Mouse (Mus musculus) neural tube, embryonic 15.5 days (tissue): ENCODE results near the gene Trim34a. TPM values are rescaled to one million over a fixed set of nuclear protein-coding genes. Genes with fewer than 3 reads are reported as not detected.
"Not testable (repeated sequence)": the region's sequence is repeated elsewhere in the genome, so short reads cannot be mapped to it uniquely, and the experiment has no call there.

Source experiments
- ATAC-seq: fragments of 200-750 bp; cut with Nextera tagmentation; 2 replicates; pipeline ENCODE4 v1.8.0; 2017; ENCODE audit warnings: mild to moderate bottlenecking, moderate TSS enrichment, moderate library complexity; ENCODE audit not compliant: low FRiP score
- H3K27ac ChIP-seq: fragments of 300-500 bp; sonication (generic); replicated peaks from 2 replicates; pipeline ENCODE4 v1.5.1; 2015; ENCODE audit warnings: mild to moderate bottlenecking, inconsistent platforms
- H3K27me3 ChIP-seq: fragments of 300-500 bp; sonication (generic); replicated peaks from 2 replicates; pipeline ENCODE4 v1.6.1; 2015; ENCODE audit warnings: inconsistent platforms
- H3K36me3 ChIP-seq: fragments of 300-500 bp; sonication (generic); 2 replicates; pipeline ENCODE4 v1.6.1; 2015; ENCODE audit warnings: inconsistent platforms
- H3K4me1 ChIP-seq: fragments of 300-500 bp; sonication (generic); 2 replicates; pipeline ENCODE4 v1.6.1; 2015; ENCODE audit warnings: inconsistent platforms
- H3K4me2 ChIP-seq: fragments of 300-500 bp; sonication (generic); 2 replicates; pipeline ENCODE4 v1.6.1; 2015; ENCODE audit warnings: inconsistent platforms, mild to moderate bottlenecking, moderate library complexity
- H3K4me3 ChIP-seq: fragments of 300-500 bp; sonication (generic); replicated peaks from 2 replicates; pipeline ENCODE4 v1.5.1; 2015; ENCODE audit warnings: mild to moderate bottlenecking, inconsistent platforms
- H3K9ac ChIP-seq: fragments of 300-500 bp; sonication (generic); replicated peaks from 2 replicates; pipeline ENCODE4 v1.6.1; 2015; ENCODE audit warnings: mild to moderate bottlenecking, inconsistent platforms
- H3K9me3 ChIP-seq: fragments of 300-500 bp; sonication (generic); replicated peaks from 2 replicates; pipeline ENCODE4 v1.6.1; 2016; ENCODE audit warnings: inconsistent platforms
- WGBS: fragments of 180-500 bp; shearing (Covaris S2); methylation state at CpG from one replicate; pipeline ENCODE4 v1.1.7; 2015; ENCODE audit warnings: mixed read lengths; 5-methylcytosine and 5-hydroxymethylcytosine counted together
- polyA plus RNA-seq: library from polyadenylated mRNA; unstranded; fragments of >200 nt; fragmentation: Nextera tagmentation; extraction: Ambion mirVana; gene quantifications from 2 replicates; pipeline ENCODE4 v1.2.1, GENCODE M21; 2015

The Trim34a gene
- polyA plus RNA-seq, 1 experiment from 2014 or later, result 0.72 TPM

DNA sequence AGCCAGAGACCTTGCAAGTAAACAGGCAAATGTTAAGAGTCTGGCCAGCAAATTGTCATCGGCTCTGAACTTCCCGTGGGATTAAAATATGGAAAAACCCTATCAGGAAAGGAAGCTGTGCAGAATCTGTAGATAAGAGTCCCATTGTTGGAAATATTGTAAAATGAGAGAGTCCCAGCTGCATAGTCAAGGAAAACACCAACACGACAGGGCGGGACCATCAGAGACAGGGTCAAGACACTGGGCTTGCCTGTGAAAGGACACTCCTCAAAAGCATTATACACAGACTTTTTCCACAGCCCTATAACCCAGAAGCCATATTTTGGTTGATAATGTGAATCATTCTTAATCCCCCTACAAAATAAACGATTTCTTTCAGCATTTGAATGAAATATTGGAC, 21.1 kb downstream of the Trim34a start:
- H3K4me3 ChIP-seq, H3K4me1 ChIP-seq, H3K9ac ChIP-seq, H3K4me2 ChIP-seq, H3K27me3 ChIP-seq, ATAC-seq, H3K9me3 ChIP-seq, H3K27ac ChIP-seq, H3K36me3 ChIP-seq: not testable (repeated sequence)
- WGBS, result 89% methylated on average over 5 of the region's 5 CpGs

- not testable (repeated sequence) for H3K27me3 ChIP-seq, H3K4me3 ChIP-seq, H3K4me1 ChIP-seq, H3K4me2 ChIP-seq, H3K9ac ChIP-seq, H3K27ac ChIP-seq, H3K36me3 ChIP-seq, ATAC-seq, H3K9me3 ChIP-seq
- 94% methylated on average over 3 of the region's 3 CpGs for WGBS
Measured at GRCm38 (mm10) chr7:104279361-104279760, 35.1 kb downstream of the Trim34a start.

GRCm38 (mm10) chr7:104287576-104288443, 43.6 kb downstream of the Trim34a start, which contains the start of gene Trim5:
Gene Trim5 (minus strand): TSS chr7:104288094.
- not testable (repeated sequence) for H3K9ac ChIP-seq, H3K9me3 ChIP-seq, H3K36me3 ChIP-seq, H3K4me1 ChIP-seq, H3K27ac ChIP-seq, H3K27me3 ChIP-seq, H3K4me3 ChIP-seq, ATAC-seq
- 49% methylated on average over 14 of the region's 14 CpGs for WGBS
- H3K4me2 ChIP-seq, result peak within 1 kb of the TSS; percentile 19; the same call in 1 of the 2 replicates

- 94% methylated on average over 1 of the region's 1 CpGs for WGBS
- no peak for ATAC-seq
- H3K36me3 ChIP-seq, result no peaks in the 10 kb centered on the region
Measured at GRCm38 (mm10) chr7:104290641-104291040, 46.4 kb downstream of the Trim34a start.

DNA sequence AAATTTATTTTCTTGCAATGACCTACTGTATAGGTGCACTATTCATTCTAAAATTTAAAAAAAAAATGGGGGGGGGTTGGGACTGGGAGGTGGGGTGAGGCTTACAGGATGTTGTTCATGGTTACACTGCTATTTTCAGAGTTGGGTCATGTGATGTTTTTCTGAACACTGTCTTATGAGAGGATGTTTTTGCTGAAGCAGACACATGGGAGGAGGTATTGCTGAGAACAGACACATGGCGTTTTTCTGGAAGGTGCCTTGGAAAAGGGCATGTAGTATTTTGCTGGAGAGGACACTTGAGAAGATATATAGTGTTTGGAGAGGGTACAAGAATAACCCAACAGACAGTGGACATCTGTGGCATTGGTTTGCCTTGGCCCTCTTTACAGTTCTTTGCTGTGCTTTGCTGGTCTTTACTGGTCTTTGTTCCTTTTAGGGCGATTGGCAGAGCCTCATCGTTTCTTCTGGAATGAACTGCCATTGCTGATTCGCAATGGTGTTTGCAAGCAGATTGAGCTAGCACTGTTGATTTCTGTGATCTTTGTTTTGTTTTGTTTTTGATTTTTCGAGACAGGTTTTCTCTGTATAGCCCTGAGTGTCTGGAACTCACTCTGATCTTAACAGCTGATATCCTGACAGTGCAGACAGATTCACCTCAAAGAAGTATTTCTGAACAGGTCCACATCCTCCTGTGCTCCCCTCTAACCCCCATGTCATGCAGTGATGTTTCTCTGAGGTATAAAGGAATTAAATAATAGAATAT, 47.6 kb downstream of the Trim34a start:
- no peaks in the 10 kb centered on the region for H3K9me3 ChIP-seq
- no peak overlapping the region for H3K4me2 ChIP-seq
- H3K9ac ChIP-seq, result no peak overlapping the region
- H3K27me3 ChIP-seq, result no peaks in the 10 kb centered on the region
- H3K36me3 ChIP-seq, result no peaks in the 10 kb centered on the region
- no peaks in the 10 kb centered on the region for H3K4me1 ChIP-seq
- no peak overlapping the region for H3K27ac ChIP-seq
- no peak overlapping the region for H3K4me3 ChIP-seq
- 86% methylated on average over 5 of the region's 5 CpGs for WGBS
- ATAC-seq, result no peak

More at GRCm38 (mm10) chr7:104290641-104291040, 46.4 kb downstream of the Trim34a start:
- no peaks in the 10 kb centered on the region for H3K27me3 ChIP-seq
- no peaks in the 10 kb centered on the region for H3K4me1 ChIP-seq
- no peak overlapping the region for H3K4me3 ChIP-seq
- H3K9ac ChIP-seq, result no peak overlapping the region
- H3K4me2 ChIP-seq, result no peak overlapping the region
- no peak overlapping the region for H3K27ac ChIP-seq
- H3K9me3 ChIP-seq, result no peaks in the 10 kb centered on the region

Other genes starting within 250 kb of the Trim34a start
- gene Olfr638, start 245.7 kb upstream of the Trim34a start, polyA plus RNA-seq, result not detected in 2 replicates
- gene Olfr639, start 227.2 kb upstream of the Trim34a start, polyA plus RNA-seq, result 0.03 TPM in 1 of 2 replicates, not detected in the other
- gene Olfr640, start 218.9 kb upstream of the Trim34a start, polyA plus RNA-seq, result not detected in 2 replicates
- gene Olfr641, start 209.0 kb upstream of the Trim34a start, polyA plus RNA-seq, result not detected in 2 replicates
- gene Olfr642, start 191.8 kb upstream of the Trim34a start, polyA plus RNA-seq, result not detected in 2 replicates
- gene 4930516K23Rik, start 183.0 kb upstream of the Trim34a start, polyA plus RNA-seq, result not detected in 2 replicates
- not detected in 2 replicates for gene Olfr644, start 172.6 kb upstream of the Trim34a start, polyA plus RNA-seq
- not detected in 2 replicates for gene Olfr645, start 159.0 kb upstream of the Trim34a start, polyA plus RNA-seq
- gene Olfr646, start 139.6 kb upstream of the Trim34a start, polyA plus RNA-seq, result not detected in 2 replicates
- not detected in 2 replicates for gene Ubqln5, start 114.6 kb upstream of the Trim34a start, polyA plus RNA-seq
- not detected in 2 replicates for gene Olfr643, start 107.1 kb upstream of the Trim34a start, polyA plus RNA-seq
- not detected in 2 replicates for gene Ubqln3, start 101.2 kb upstream of the Trim34a start, polyA plus RNA-seq
- gene Ubqlnl, start 93.9 kb upstream of the Trim34a start, polyA plus RNA-seq, result not detected in 2 replicates
- not detected in 2 replicates for gene Olfm5, start 79.6 kb upstream of the Trim34a start, polyA plus RNA-seq
- gene Olfr648, start 61.1 kb upstream of the Trim34a start, polyA plus RNA-seq, result 0.37 and 0.42 TPM in 2 replicates
- not detected in 2 replicates for gene Olfr649, start 48.5 kb upstream of the Trim34a start, polyA plus RNA-seq
- gene Trim6, start 25.7 kb upstream of the Trim34a start, polyA plus RNA-seq, result 0.54 and 1.1 TPM in 2 replicates
- 0.15 and 0.34 TPM in 2 replicates for gene Trim5, start 43.6 kb downstream of the Trim34a start, polyA plus RNA-seq
- gene Trim12a, start 71.0 kb downstream of the Trim34a start, polyA plus RNA-seq, result 2.2 and 4.9 TPM in 2 replicates
- gene Trim34b, start 85.0 kb downstream of the Trim34a start, polyA plus RNA-seq, result not detected in 2 replicates
- gene Trim12c, start 108.9 kb downstream of the Trim34a start, polyA plus RNA-seq, result 0.95 and 1.9 TPM in 2 replicates
- not detected in 2 replicates for gene Trim30b, start 125.4 kb downstream of the Trim34a start, polyA plus RNA-seq
- 0.24 TPM in 1 of 2 replicates, not detected in the other for gene Trim30c, start 156.4 kb downstream of the Trim34a start, polyA plus RNA-seq
- 0.77 and 2.8 TPM in 2 replicates for gene Trim30a, start 220.7 kb downstream of the Trim34a start, polyA plus RNA-seq